9 mouse cellular contexts compared by ENCODE assay signal in the genomic region with DNA sequence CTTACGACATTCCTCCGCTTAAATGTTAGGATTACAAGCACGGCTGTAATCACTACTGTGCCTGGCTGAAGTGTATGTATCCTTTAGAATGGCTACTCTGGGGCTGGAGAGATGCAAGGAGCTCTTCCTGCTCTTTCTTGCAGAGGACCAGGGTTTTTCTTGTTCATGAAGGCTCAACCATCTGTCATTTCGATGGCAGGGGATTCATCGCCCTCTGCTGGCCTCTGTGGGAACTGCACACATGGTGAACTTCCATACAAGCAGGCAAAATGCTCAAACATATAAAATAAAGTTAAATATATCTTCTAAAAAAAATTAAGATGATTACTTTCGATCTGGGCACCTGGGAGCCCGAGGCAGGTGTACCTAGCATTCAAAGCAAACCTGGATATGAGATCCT. TPM values are rescaled to one million over a fixed set of nuclear protein-coding genes. Genes with fewer than 3 reads are reported as not detected.
DNase-seq lines count a peak whose midpoint lies in the region; ATAC-seq and TF ChIP-seq lines count a peak whose summit lies in the region.
"Had no signal": no experiment of that assay in that cellular context is flagged by ENCODE, and none has a peak within 500 bp of the region (broad histone marks: within the 10 kb centered on the region; RNA-seq: fewer than 3 reads in every experiment).

No protein-coding gene starts in this region.

- peak; percentile 67 for DNase-seq in midbrain, embryonic 10.5 days (ENCODE audit: low spot score)
- peak; percentile 79 for DNase-seq in adrenal gland, postnatal 14 days
- peak; percentile 59 for DNase-seq in embryo, embryonic 9.5 days (ENCODE audit: extremely low spot score)
- peak; percentile 20 for DNase-seq in hindlimb bud, embryonic 11.5 days (ENCODE audit: extremely low spot score, low read depth, low spot score)
- peak; percentile 32 for DNase-seq in limb, embryonic 14.5 days (ENCODE audit: low spot score)
- DNase-seq in retina, adult 2 months (ENCODE audit: low read depth, low spot score) = peak; percentile 63
- DNase-seq in thymus, postnatal 14 days = peak; percentile 78

- no peak overlapping the region for H3K27ac ChIP-seq in midbrain, embryonic 10.5 days (replicated peaks)
- no peak overlapping the region for H3K27ac ChIP-seq in midbrain, embryonic 13.5 days
- H3K27ac ChIP-seq in limb, embryonic 14.5 days (replicated peaks; ENCODE audit: low read depth, low read length) = no peak overlapping the region
- H3K27ac ChIP-seq: heart, embryonic 15.5 days had no signal

- H3K4me3 ChIP-seq in midbrain, embryonic 10.5 days = no peak overlapping the region
- H3K4me3 ChIP-seq in midbrain, embryonic 13.5 days (replicated peaks) = no peak overlapping the region
- no peak overlapping the region for H3K4me3 ChIP-seq in limb, embryonic 14.5 days (replicated peaks; ENCODE audit: low read length)
- H3K4me3 ChIP-seq: heart, embryonic 15.5 days had no signal

- no peak overlapping the region for H3K9ac ChIP-seq in midbrain, embryonic 13.5 days (replicated peaks)
- H3K9ac ChIP-seq in limb, embryonic 14.5 days (ENCODE audit: low read depth, low read length, severe bottlenecking) = no peak overlapping the region
- H3K9ac ChIP-seq: heart, embryonic 15.5 days had no signal

- no peaks in the 10 kb centered on the region for H3K9me3 ChIP-seq in midbrain, embryonic 10.5 days (replicated peaks)
- H3K9me3 ChIP-seq in midbrain, embryonic 13.5 days = no peaks in the 10 kb centered on the region
- no peaks in the 10 kb centered on the region for H3K9me3 ChIP-seq in limb, embryonic 14.5 days (ENCODE audit: control insufficient read depth, low read length)
- H3K9me3 ChIP-seq: heart, embryonic 15.5 days had no signal

- H3K4me2 ChIP-seq in midbrain, embryonic 13.5 days (replicated peaks) = no peak overlapping the region
- H3K4me2 ChIP-seq in limb, embryonic 14.5 days (replicated peaks; ENCODE audit: low read depth, low read length, severe bottlenecking) = no peak overlapping the region
- H3K4me2 ChIP-seq: heart, embryonic 15.5 days had no signal

- H3K36me3 ChIP-seq in midbrain, embryonic 10.5 days = peaks cover 91% of the 10 kb centered on the region
- H3K36me3 ChIP-seq in midbrain, embryonic 13.5 days = peaks cover 93% of the 10 kb centered on the region
- peaks cover 61% of the 10 kb centered on the region for H3K36me3 ChIP-seq in limb, embryonic 14.5 days (ENCODE audit: control insufficient read depth, insufficient read depth, low read length)

- TF ChIP-seq POLR2A in limb, embryonic 14.5 days (IDR thresholded peaks at IDR 0.05; ENCODE audit: borderline replicate concordance, extremely low read depth, insufficient read depth, insufficient read length) = no peak

- WGBS in midbrain, embryonic 10.5 days = 58% methylated on average over 7 of the region's 7 CpGs
- WGBS in midbrain, embryonic 13.5 days = 55% methylated on average over 7 of the region's 7 CpGs
- WGBS in limb, embryonic 14.5 days = 51% methylated on average over 7 of the region's 7 CpGs

- ATAC-seq in midbrain, embryonic 13.5 days = no peak
- no peak for ATAC-seq in limb, embryonic 14.5 days (ENCODE audit: low FRiP score, low read depth)

- H3K27me3 ChIP-seq in midbrain, embryonic 10.5 days (ENCODE audit: low read depth, poor library complexity, severe bottlenecking) = no peaks in the 10 kb centered on the region
- no peaks in the 10 kb centered on the region for H3K27me3 ChIP-seq in midbrain, embryonic 13.5 days
- H3K27me3 ChIP-seq in limb, embryonic 14.5 days (ENCODE audit: control insufficient read depth, insufficient read depth, low read length) = no peaks in the 10 kb centered on the region
- H3K27me3 ChIP-seq: heart, embryonic 15.5 days had no signal

- no peaks in the 10 kb centered on the region for H3K4me1 ChIP-seq in midbrain, embryonic 10.5 days
- H3K4me1 ChIP-seq in midbrain, embryonic 13.5 days (replicated peaks) = no peaks in the 10 kb centered on the region
- H3K4me1 ChIP-seq in limb, embryonic 14.5 days (ENCODE audit: control insufficient read depth, insufficient read depth, low read length) = no peaks in the 10 kb centered on the region

RNA-seq across cellular contexts. Expression of a gene that starts 30.2 kb away (rescaled TPM):
- polyA plus RNA-seq in midbrain, embryonic 10.5 days (2016; fragmentation: Nextera tagmentation; extraction: Ambion mirVana) = 11.1 and 27.0 TPM in 2 replicates
- 189 and 195 TPM in 2 replicates for polyA plus RNA-seq in midbrain, embryonic 13.5 days (2015; fragmentation: Nextera tagmentation; extraction: Ambion mirVana)
- 35.6 and 39.8 TPM in 2 replicates for total RNA-seq in adrenal gland, postnatal 14 days (2021)
- 0.84 and 1.1 TPM in 2 replicates for polyA plus RNA-seq in limb, embryonic 14.5 days (2012; rRNA removed)
- 0.54 and 0.69 TPM in 2 replicates for polyA plus RNA-seq in limb, embryonic 14.5 days (2014; fragmentation: Nextera tagmentation; extraction: Ambion mirVana)

RNA-seq across cellular contexts. Expression of a gene that starts 36.2 kb away (rescaled TPM):
- 5.4 and 7.5 TPM in 2 replicates for polyA plus RNA-seq in midbrain, embryonic 10.5 days (2016; fragmentation: Nextera tagmentation; extraction: Ambion mirVana)
- polyA plus RNA-seq in midbrain, embryonic 13.5 days (2015; fragmentation: Nextera tagmentation; extraction: Ambion mirVana) = 14.0 and 19.4 TPM in 2 replicates
- total RNA-seq in adrenal gland, postnatal 14 days (2021) = 18.6 and 21.3 TPM in 2 replicates
- 84.9 and 128 TPM in 2 replicates for polyA plus RNA-seq in limb, embryonic 14.5 days (2012; rRNA removed)
- 11.8 and 13.8 TPM in 2 replicates for polyA plus RNA-seq in limb, embryonic 14.5 days (2014; fragmentation: Nextera tagmentation; extraction: Ambion mirVana)

RNA-seq across cellular contexts. Expression of a gene that starts 36.5 kb away (rescaled TPM):
- polyA plus RNA-seq in midbrain, embryonic 10.5 days (2016; fragmentation: Nextera tagmentation; extraction: Ambion mirVana) = 44.4 and 45.3 TPM in 2 replicates
- polyA plus RNA-seq in midbrain, embryonic 13.5 days (2015; fragmentation: Nextera tagmentation; extraction: Ambion mirVana) = 36.1 and 36.4 TPM in 2 replicates
- 18.8 and 19.2 TPM in 2 replicates for total RNA-seq in adrenal gland, postnatal 14 days (2021)
- polyA plus RNA-seq in limb, embryonic 14.5 days (2012; rRNA removed) = 33.3 and 45.7 TPM in 2 replicates
- polyA plus RNA-seq in limb, embryonic 14.5 days (2014; fragmentation: Nextera tagmentation; extraction: Ambion mirVana) = 28.0 and 30.8 TPM in 2 replicates

Comparison
In these comparisons a context has a peak if more than half of its experiments do, and no peak if none do; other contexts are left out.
1. DNase-seq: peak in every context shown above with its lines; median percentile 79 in adrenal gland, postnatal 14 days; 78 in thymus, postnatal 14 days; 67 in midbrain, embryonic 10.5 days; 63 in retina, adult 2 months; 59 in embryo, embryonic 9.5 days; 32 in limb, embryonic 14.5 days; 20 in hindlimb bud, embryonic 11.5 days.